Mouse (Mus musculus) 3134 (cell line): ENCODE measurements around the gene Arpc5.
A peak's percentile ranks its signal among the peaks of the same experiment; 100 is the strongest.
"Not testable (repeated sequence)": the region's sequence is repeated elsewhere in the genome, so short reads cannot be mapped to it uniquely, and the experiment has no call there.

Source experiments
- DNase-seq: peaks from one replicate; pipeline ENCODE4 v3.0.0-alpha.2; 2011; ENCODE audit warnings: low spot score; ENCODE audit not compliant: insufficient read length; ENCODE audit errors: extremely low read depth

The Arpc5 gene

GRCm38 (mm10) chr1:152779071-152779737 is 12.9 kb downstream of the Arpc5 start:
- DNase-seq: peak; percentile 61

DNA sequence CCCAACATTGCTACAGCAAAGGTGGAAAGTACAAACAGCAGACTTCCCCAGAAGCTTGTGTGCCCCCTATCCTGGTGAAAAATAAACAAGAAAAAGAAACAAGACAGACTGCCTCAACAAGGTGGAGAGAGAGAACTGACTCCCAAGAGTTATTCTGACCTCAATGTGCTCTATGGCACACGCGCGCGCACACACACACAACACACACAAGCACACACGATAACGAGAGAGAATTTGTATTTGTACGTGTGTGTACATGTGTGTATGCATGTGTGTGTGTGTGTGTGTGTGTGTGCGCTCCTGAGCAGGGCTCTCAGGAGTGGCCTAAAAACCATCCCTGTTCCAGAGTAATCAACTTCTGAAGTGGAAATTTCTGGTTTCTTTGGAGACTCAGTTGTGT is 18.3 kb downstream of the Arpc5 start:
- no peak for DNase-seq

DNA sequence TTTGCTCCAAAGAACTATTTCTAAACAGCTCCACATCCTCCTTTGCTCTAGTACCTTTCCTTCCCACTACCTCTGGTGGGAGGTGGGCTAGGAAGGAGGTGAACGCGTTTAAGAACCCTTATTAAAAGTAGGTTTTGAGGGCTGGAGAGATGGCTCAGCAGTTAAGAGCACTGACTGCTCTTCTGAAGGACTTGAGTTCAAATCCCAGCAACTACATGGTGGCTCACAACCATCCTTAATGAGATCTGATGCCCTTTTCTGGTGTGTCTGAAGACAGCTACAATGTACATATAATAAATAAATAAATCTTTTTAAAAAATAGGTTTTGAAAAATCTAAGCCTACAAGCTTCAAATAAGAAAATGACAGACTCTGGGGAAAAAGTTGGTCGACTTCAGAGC is 19.1 kb downstream of the Arpc5 start:
- not testable (repeated sequence) for DNase-seq

DNA sequence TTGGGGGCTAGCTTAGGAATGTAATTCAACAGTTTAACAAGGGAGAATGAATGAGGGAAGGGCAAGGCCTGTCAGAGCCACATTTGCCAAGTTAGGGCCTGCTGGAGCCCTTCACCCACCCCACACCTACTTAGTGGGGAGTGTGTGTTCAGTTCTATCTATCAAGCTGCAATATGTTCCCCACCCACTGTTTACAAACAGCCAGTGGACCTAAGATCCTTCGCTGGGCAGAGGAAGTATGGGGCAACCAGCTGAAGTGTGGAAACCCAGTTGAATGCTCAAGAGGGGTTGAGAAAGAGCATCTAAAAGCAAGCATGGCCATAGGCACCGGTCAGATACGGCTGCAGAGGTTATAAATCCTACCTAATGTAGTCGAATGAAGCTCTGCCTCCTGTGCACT is 20.6 kb downstream of the Arpc5 start:
- no peak for DNase-seq

- DNase-seq: no peak
Measured at GRCm38 (mm10) chr1:152788121-152788660, 21.8 kb downstream of the Arpc5 start.

DNA sequence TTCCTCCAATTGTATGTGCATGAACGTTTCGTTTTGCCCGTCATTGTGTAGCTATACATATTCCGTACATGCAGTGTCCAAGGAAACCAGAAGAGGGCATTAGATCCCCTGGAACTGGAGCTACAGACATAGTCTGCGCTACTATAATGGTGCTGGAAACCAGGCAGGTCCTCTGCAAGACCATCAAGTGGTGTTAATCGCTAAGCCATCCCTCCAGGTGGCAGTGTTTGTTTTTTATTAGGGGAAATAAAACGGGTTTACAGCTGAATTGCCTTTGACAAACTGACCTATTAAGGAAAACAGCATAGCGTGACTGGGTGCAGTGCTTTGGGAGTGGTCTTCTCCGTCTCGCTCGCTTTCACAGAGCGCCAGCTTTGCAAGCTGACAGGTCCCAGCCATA is 23.9 kb downstream of the Arpc5 start:
- no peak for DNase-seq

DNA sequence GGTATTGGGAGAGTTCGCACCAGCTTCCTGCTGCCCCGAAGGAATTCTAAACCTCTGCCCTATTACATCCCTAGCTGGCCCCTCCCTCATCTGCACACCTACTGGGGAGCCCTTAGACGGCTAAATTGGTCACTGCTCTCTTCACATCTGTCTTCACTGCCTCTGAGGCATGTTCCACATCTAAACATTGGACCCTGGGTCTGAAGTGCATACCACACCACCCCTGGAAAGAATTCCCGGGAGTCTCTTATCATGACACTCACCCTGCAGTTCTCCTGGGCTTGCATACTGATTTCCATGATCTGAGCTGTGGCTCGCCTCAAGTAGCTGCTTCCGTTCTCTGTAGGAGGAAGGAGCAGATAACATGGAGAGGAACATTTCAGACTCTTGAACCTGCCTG is 24.5 kb downstream of the Arpc5 start:
- no peak for DNase-seq

DNA sequence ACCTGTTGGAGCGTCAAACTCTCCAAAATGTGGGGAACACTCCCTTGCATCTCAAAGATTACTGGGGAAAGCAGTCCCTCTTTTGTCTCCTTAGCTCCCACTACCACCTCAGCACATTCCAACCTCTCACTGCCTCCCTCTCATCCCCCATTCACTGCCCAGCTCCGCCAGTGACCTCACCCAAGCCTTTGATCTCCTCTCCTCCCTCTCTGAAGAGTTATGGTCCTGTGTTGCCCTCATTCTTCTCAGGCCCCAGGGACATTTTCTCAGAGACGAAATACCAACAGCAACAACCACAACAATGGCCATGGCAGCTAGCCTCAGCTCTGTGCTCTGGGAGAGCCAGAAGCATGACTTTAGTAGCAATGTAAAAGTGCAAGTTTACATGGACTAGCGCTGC is 24.9 kb downstream of the Arpc5 start:
- DNase-seq: no peak

DNA sequence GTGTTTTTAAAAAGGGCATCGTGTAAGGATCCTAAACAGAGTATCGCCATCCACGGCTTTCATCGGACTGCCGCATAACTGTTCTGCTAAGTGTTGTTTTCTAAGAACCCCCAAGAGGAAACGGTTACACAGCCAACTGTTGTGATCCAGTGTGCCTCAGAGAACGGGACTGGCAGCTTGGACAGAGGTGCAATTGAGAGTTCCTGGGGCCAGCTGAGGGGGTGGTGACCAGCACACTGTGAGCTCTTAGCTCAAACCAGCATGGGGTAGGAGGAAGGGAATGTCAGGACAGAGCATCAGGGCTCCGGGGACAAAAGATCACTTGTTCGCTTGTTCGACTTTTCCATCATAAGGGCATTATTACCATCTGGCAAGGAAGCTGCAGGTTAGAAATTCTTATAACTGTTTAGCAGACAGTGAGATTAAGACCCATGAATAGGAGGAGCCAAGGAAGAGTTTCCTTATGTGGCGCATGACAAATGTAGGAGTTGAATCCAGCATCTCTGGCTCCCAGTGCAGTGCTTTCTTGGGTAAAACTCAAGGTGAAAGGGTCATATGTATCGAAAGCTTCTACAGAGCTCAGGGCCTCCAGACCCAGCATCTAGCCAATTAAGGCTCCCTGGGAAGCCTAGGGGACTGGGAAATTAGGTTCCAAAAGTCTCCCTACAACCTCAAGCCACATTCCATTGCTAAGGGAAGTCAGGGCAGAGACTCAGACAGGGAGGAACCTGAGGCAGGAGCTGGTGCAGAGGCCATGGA is 26.6 kb downstream of the Arpc5 start:
- no peak for DNase-seq

DNA sequence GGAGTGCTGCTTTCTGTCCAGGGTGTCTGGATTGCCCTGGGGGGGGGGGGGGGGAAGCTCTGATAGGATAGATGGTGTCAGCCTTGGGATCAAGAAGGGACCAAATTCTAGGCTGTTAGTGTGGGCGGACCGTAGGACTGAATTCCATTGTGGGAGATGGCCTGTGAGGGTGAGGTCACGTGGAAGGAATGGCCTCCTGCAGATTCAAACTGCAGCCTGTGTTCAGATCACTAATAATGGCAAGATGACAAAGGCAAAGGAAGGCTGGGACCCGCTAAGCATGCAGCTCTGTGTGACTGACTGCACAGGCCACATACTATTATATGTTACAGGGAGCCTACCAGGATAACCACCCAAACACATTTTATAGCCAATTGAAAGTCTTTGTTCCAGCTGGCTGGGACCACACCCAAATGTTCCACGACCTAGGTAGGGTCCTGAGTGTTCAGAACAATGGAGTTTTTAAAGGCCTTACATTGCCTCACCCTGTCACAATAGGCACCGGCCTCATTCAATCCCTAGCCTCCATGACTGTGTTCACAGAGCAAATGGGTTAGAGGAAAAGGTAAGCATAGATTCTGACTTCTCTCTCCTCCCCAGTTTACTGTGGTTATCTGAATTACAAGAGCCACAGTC is 27.3 kb downstream of the Arpc5 start:
- DNase-seq: no peak

DNA sequence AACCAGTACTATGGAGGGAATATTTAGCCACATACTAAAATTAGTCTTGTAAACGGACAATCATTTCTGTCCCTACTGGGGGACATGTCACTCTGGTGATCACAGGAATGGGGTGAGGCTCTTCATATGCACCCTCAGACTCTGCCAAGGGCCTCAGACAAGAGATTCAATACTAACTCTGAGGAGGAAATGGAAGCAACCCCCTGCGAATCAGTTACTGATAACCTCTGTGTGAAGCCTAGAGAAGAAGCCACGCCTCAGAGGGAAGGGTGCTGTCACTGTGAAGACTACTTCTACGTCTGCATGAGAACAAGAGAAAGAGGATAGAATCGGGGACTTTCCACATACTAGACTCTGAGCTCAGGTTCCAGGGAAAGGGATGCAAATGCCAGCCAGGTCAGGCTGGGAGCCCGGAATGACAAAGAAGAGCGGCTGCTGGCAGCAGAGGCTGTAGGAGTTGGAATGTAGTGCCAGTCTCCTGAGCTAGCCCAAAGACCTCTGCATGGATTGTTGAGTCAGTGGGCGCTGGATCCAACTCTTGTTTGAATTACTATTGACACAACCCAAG is 29.4 kb downstream of the Arpc5 start:
- DNase-seq: no peak

- DNase-seq: no peak
Measured at GRCm38 (mm10) chr1:152796683-152797263, 30.4 kb downstream of the Arpc5 start.

GRCm38 (mm10) chr1:152798125-152798524 is 31.8 kb downstream of the Arpc5 start:
- no peak for DNase-seq

- no peak for DNase-seq
Measured at GRCm38 (mm10) chr1:152799897-152800296, 33.6 kb downstream of the Arpc5 start, which contains the start of gene Ncf2. TSS of gene Ncf2 (plus strand) at chr1:152800194.

GRCm38 (mm10) chr1:152800633-152801176 is 34.4 kb downstream of the Arpc5 start:
- no peak for DNase-seq

DNA sequence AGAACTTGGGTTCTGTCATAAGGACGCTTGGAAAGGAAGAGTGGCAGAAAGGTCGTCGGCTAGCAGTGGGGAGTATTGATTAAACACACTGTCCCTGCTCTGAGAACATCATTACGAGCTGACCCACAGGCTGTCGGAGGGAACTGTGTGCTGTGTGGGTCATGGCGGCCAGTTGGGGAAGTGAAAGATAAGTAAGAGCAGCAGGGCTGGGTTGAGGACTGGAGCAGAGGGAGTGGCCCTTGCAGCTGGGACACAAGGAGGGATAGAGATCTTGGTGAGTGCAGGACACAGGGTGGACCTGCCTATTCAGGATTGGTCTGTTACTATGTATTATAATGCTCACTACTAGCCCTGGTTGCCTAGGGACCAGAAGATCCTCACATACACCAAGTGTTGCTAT is 38.6 kb downstream of the Arpc5 start:
- no peak for DNase-seq

DNA sequence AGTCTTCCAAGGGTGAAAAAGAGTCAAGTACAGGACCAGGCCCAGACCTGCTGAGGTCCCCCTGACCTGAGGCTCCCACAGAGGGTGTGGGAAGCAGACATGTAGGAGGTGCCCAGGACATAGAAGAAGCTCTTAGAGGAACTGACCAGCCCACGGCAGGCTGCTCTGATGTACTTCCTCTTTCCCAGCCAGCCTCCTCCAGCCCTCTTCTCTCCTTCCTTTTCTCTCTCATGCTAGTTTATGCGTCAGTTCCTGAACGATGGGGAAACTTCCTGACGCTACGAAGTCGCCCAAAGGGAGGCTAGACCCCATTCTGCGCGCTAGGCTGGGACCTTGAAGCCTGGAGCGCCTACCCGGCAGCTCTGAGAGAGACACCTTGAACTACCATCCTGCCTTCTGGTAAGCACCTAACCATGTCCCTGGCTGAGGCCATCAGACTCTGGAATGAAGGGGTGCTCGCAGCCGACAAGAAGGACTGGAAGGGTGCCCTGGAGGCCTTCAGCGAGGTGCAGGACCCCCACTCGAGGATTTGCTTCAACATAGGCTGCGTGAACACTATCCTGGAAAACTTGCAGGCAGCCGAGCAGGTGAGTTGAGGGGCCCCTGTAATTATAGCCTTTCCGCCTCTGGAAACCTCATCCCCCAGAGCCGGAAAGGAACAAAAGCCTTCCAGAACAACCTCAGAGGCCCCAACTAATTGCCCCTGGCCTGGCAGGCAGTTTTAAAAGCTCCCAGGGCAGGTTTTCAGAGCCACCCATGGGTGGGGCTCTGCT is 41.5 kb downstream of the Arpc5 start:
- DNase-seq: no peak

- DNase-seq: no peak
Measured at GRCm38 (mm10) chr1:152808392-152808680, 42.0 kb downstream of the Arpc5 start.

- DNase-seq: no peak
Measured at GRCm38 (mm10) chr1:152809541-152810252, 43.4 kb downstream of the Arpc5 start.
